Mouse (Mus musculus): ENCODE results near the gene Ppargc1a. TPM values are rescaled to one million over a fixed set of nuclear protein-coding genes. Genes with fewer than 3 reads are reported as not detected.

The Ppargc1a gene
- polyA plus RNA-seq, 1 experiment, result 23.0 TPM

DNA sequence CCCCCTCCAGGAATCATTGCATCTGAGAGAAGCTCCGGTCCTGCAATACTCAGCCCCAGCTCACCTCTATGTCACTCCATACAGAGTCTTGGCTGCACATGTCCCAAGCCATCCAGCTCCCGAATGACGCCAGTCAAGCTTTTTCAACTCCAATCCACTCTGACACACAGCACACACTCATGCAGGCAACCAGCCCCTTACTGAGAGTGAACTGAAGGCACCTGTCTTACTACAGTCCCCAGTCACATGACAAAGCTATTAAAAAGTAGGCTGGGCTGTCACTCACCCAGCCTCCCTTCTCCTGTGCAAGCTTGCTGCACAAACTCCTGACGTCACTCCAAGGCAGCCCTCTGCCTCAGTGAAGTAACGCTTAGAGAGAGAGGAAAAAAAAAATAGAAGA is 13.9 kb downstream of the Ppargc1a start:
- peak overlapping the region; percentile 62 for H3K4me3 ChIP-seq (ENCODE audit: insufficient read depth, low read depth, low read length)
- WGBS, result 6% methylated on average over 5 of the region's 5 CpGs
- H3K27me3 ChIP-seq (replicated peaks; ENCODE audit: control insufficient read depth, insufficient read depth, low read length), result no peaks in the 10 kb centered on the region
- H3K4me1 ChIP-seq (ENCODE audit: control insufficient read depth, insufficient read depth, low read length), result peaks cover 18% of the 10 kb centered on the region; the same call in 1 of the 2 replicates
- H3K27ac ChIP-seq (ENCODE audit: insufficient read depth, low read depth, low read length), result peak overlapping the region; percentile 54
- TF ChIP-seq CTCF (conservative IDR thresholded peaks at IDR 0.05; ENCODE audit: insufficient read depth, insufficient read length, low read depth, low read length) (no peak), POLR2A (IDR thresholded peaks at IDR 0.05; ENCODE audit: low read depth, low read length) (peak; percentile 66)
- H3K36me3 ChIP-seq (ENCODE audit: control insufficient read depth, insufficient read depth, low read length), result no peaks in the 10 kb centered on the region
- DNase-seq, result peak; percentile 91

DNA sequence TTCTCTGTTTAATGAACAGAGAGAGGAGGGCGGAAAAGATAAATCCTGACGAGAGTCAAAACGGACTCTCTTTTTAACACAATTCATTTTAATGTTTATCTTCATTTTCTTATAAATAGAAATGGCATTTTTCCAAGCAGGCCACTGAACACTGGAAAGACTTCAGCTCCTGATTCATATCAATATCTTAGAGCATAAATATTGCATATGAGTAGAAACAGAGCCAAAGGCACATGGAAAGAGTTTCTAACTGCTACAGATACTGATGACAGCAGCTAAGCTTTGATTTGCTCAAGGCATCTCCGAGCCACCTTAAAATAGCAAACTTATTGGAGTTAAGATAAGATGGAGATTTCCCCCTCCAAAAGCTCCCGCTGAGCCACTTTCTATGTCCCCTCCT is 14.3 kb downstream of the Ppargc1a start:
- H3K27ac ChIP-seq (ENCODE audit: insufficient read depth, low read depth, low read length), result peak overlapping the region; percentile 96
- TF ChIP-seq CTCF (conservative IDR thresholded peaks at IDR 0.05; ENCODE audit: insufficient read depth, insufficient read length, low read depth, low read length) (no peak), POLR2A (IDR thresholded peaks at IDR 0.05; ENCODE audit: low read depth, low read length) (no peak)
- 4% methylated on average over 5 of the region's 5 CpGs for WGBS
- H3K4me1 ChIP-seq (ENCODE audit: control insufficient read depth, insufficient read depth, low read length), result peaks cover 18% of the 10 kb centered on the region; the same call in 1 of the 2 replicates
- no peaks in the 10 kb centered on the region for H3K27me3 ChIP-seq (replicated peaks; ENCODE audit: control insufficient read depth, insufficient read depth, low read length)
- H3K4me3 ChIP-seq (ENCODE audit: insufficient read depth, low read depth, low read length), result peak overlapping the region; percentile 78
- peaks cover under 1% of the 10 kb centered on the region; the same call in 1 of the 2 replicates for H3K36me3 ChIP-seq (ENCODE audit: control insufficient read depth, insufficient read depth, low read length)
- DNase-seq, result no peak

DNA sequence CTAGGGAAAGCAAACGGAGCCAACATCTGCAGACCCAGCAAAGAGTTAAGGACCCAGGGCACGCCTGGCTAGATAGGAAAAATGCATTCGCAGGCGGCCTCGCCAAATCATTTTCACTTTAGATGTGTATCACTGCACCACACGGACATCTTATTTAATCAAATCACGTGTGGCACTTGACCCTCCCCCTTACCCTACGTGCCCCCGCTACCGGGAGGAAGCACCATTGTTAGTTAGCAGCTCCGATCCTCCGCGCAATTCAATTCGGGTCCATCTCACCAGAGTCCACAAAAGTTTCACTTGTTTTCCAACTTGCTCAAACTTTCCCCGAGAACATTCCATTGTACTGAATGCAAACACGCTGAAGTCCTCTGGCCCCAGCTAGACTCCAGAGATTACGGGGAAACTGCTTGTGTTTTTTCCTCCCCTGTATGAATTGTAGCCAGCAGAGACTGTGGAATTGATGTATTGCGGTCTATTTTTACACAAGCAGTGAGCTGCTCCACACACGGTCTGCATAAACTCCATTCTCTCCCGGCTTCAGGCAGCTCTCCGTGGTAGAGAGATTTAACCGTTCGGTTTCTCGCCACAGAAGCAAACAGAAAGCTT is 14.9 kb downstream of the Ppargc1a start:
- Histone ChIP-seq H3K4me3 (ENCODE audit: insufficient read depth, low read depth, low read length) (peak overlapping the region; percentile 78), H3K4me1 (ENCODE audit: control insufficient read depth, insufficient read depth, low read length) (peaks cover 13% of the 10 kb centered on the region; the same call in 1 of the 2 replicates), H3K27ac (ENCODE audit: insufficient read depth, low read depth, low read length) (peak overlapping the region; percentile 96), H3K36me3 (ENCODE audit: control insufficient read depth, insufficient read depth, low read length) (peaks cover 1% of the 10 kb centered on the region; the same call in 1 of the 2 replicates), H3K27me3 (replicated peaks; ENCODE audit: control insufficient read depth, insufficient read depth, low read length) (no peaks in the 10 kb centered on the region)
- TF ChIP-seq POLR2A (IDR thresholded peaks at IDR 0.05; ENCODE audit: low read depth, low read length) (no peak), CTCF (conservative IDR thresholded peaks at IDR 0.05; ENCODE audit: insufficient read depth, insufficient read length, low read depth, low read length) (no peak)
- WGBS, result under 1% methylated on average over 24 of the region's 24 CpGs
- peak; percentile 87 for DNase-seq

DNA sequence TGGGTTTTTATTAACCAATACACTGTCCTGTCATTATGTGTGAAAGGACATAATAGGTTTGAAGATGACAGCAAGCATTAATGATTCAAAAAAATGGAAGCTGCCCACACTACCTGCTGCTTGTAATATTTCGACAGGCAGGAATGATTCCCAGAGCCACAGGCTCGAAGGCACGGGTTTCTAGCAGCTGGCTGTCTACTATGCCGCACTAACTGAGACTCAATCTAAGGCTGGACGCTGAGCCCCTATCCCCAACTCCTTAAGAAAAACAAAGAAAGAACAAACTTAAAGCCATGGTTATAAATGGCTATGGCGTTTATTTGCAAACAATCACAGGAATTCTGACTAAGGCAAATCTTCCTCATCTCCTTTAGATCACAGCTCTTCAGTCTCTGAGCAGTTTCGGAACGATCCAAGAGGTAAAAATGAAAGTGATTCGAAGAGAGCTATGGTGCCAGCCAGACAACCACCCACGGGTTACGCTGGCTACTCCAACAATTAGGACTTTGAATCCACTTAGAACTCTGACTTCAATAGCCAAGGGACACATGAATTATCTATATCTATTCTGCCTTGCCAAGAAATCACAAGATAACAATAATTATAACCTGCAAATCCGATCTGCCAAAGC is 15.6 kb downstream of the Ppargc1a start:
- 1% methylated on average over 12 of the region's 12 CpGs for WGBS

GRCm38 (mm10) chr5:51547442-51548035 is 20.0 kb downstream of the Ppargc1a start:
- no peak overlapping the region for H3K4me3 ChIP-seq (ENCODE audit: insufficient read depth, low read depth, low read length)
- no peak overlapping the region for H3K27ac ChIP-seq (ENCODE audit: insufficient read depth, low read depth, low read length)
- H3K27me3 ChIP-seq (replicated peaks; ENCODE audit: control insufficient read depth, insufficient read depth, low read length), result no peaks in the 10 kb centered on the region
- TF ChIP-seq CTCF (conservative IDR thresholded peaks at IDR 0.05; ENCODE audit: insufficient read depth, insufficient read length, low read depth, low read length) (no peak), POLR2A (IDR thresholded peaks at IDR 0.05; ENCODE audit: low read depth, low read length) (no peak)
- peaks cover 31% of the 10 kb centered on the region for H3K4me1 ChIP-seq (ENCODE audit: control insufficient read depth, insufficient read depth, low read length)
- no peak for DNase-seq
- peaks cover 1% of the 10 kb centered on the region; the same call in 1 of the 2 replicates for H3K36me3 ChIP-seq (ENCODE audit: control insufficient read depth, insufficient read depth, low read length)
- WGBS, result 66% methylated on average over 6 of the region's 6 CpGs

More for the DNA sequence above, 15.6 kb downstream of the Ppargc1a start:
- Histone ChIP-seq H3K4me1 (ENCODE audit: control insufficient read depth, insufficient read depth, low read length) (peaks cover 8% of the 10 kb centered on the region; the same call in 1 of the 2 replicates), H3K27ac (ENCODE audit: insufficient read depth, low read depth, low read length) (peak overlapping the region; percentile 96), H3K36me3 (ENCODE audit: control insufficient read depth, insufficient read depth, low read length) (peaks cover 1% of the 10 kb centered on the region; the same call in 1 of the 2 replicates), H3K4me3 (ENCODE audit: insufficient read depth, low read depth, low read length) (peak overlapping the region; percentile 78), H3K27me3 (replicated peaks; ENCODE audit: control insufficient read depth, insufficient read depth, low read length) (no peaks in the 10 kb centered on the region)
- TF ChIP-seq POLR2A (IDR thresholded peaks at IDR 0.05; ENCODE audit: low read depth, low read length) (no peak), CTCF (conservative IDR thresholded peaks at IDR 0.05; ENCODE audit: insufficient read depth, insufficient read length, low read depth, low read length) (no peak)
- no peak for DNase-seq

- 54% methylated on average over 3 of the region's 3 CpGs for WGBS
- DNase-seq, result no peak
- H3K4me1 ChIP-seq (ENCODE audit: control insufficient read depth, insufficient read depth, low read length), result peaks cover 35% of the 10 kb centered on the region
- no peaks in the 10 kb centered on the region for H3K27me3 ChIP-seq (replicated peaks; ENCODE audit: control insufficient read depth, insufficient read depth, low read length)
- H3K36me3 ChIP-seq (ENCODE audit: control insufficient read depth, insufficient read depth, low read length), result peaks cover 1% of the 10 kb centered on the region; the same call in 1 of the 2 replicates
- H3K27ac ChIP-seq (ENCODE audit: insufficient read depth, low read depth, low read length), result peak overlapping the region; percentile 57
- no peak for TF ChIP-seq POLR2A (IDR thresholded peaks at IDR 0.05; ENCODE audit: low read depth, low read length)
- TF ChIP-seq CTCF (conservative IDR thresholded peaks at IDR 0.05; ENCODE audit: insufficient read depth, insufficient read length, low read depth, low read length), result no peak
- no peak overlapping the region for H3K4me3 ChIP-seq (ENCODE audit: insufficient read depth, low read depth, low read length)
Measured at GRCm38 (mm10) chr5:51546817-51547216, 20.7 kb downstream of the Ppargc1a start.

Measured in kidney, adult 2 months (tissue).